Mouse (Mus musculus) heart, adult 2 months (tissue): ENCODE results near the gene Il2ra.

Experiments used
- CTCF ChIP-seq: fragments of 200-600 bp; IDR thresholded peaks from 2 replicates; pipeline ENCODE4 v1.8.1; 2022; ENCODE audit warnings: antibody characterized with exemption, mild to moderate bottlenecking, moderate library complexity
- EP300 ChIP-seq: fragments of 200-500 bp; IDR thresholded peaks from 2 replicates; pipeline ENCODE4 v1.6.1; 2011; ENCODE audit warnings: low read depth, low read length, control low read depth; ENCODE audit not compliant: insufficient read depth

DNA sequence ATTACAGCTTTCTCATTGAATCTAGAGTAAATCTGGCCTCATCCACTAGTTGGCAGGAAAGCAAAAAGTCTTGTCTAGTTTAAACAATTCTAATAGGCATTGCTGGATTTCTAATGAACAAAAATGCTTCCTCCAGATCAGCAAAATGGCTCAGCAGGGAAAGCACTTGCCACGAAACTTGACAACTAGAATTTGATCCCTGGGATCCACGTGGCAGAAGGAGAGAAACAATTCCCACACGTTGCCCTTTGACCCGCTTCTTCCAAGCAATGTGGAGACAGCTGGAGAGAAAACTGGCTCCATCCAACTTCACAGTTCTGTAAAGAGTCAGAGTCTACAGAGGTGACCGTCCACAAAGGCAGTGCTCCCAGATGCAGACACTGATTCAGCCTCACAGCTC, 56.4 kb downstream of the Il2ra start:
- no peak for TF ChIP-seq EP300
- TF ChIP-seq CTCF, result no peak
